Mouse (Mus musculus) kidney, adult 9 months (tissue): ENCODE results near the gene Camsap2.

Experiments
- DNase-seq: peaks from one replicate; pipeline ENCODE4 v3.0.0; 2022

Camsap2 gene

GRCm38 (mm10) chr1:136220037-136220871, 125.7 kb downstream of the Camsap2 start:
- no peak for DNase-seq
